Mouse (Mus musculus) olfactory bulb, adult 2 months (tissue): ENCODE results near the gene Tnfsf13. TPM values are rescaled to one million over a fixed set of nuclear protein-coding genes. Genes with fewer than 3 reads are reported as not detected.
"Not testable (repeated sequence)": the region's sequence is repeated elsewhere in the genome, so short reads cannot be mapped to it uniquely, and the experiment has no call there.

ENCODE experiments used
- H3K27ac ChIP-seq: fragments of 200-500 bp; 2 replicates; pipeline ENCODE4 v1.5.1; 2012; ENCODE audit warnings: low read depth, low read length; ENCODE audit not compliant: insufficient read depth
- H3K4me1 ChIP-seq: fragments of 200-500 bp; 2 replicates; pipeline ENCODE4 v1.6.1; 2012; ENCODE audit warnings: low read length; ENCODE audit not compliant: control insufficient read depth, insufficient read depth
- H3K4me3 ChIP-seq: fragments of 200-500 bp; 2 replicates; pipeline ENCODE4 v1.5.1; 2012; ENCODE audit warnings: mild to moderate bottlenecking, low read depth, low read length, moderate library complexity; ENCODE audit not compliant: insufficient read depth
- CTCF ChIP-seq: fragments of 200-500 bp; IDR thresholded peaks from 2 replicates; pipeline ENCODE4 v1.5.1; 2012; ENCODE audit warnings: low read depth, mild to moderate bottlenecking, low read length, moderate library complexity; ENCODE audit not compliant: insufficient read depth
- POLR2A ChIP-seq: fragments of 200-500 bp; IDR thresholded peaks from 2 replicates; pipeline ENCODE4 v1.6.1; 2012; ENCODE audit warnings: mild to moderate bottlenecking, low read depth, low read length, moderate library complexity; ENCODE audit not compliant: insufficient read depth
- WGBS: fragments of 180-500 bp; shearing (Covaris S2); methylation state at CpG from one replicate; pipeline ENCODE4 v1.1.7; 2018; 5-methylcytosine and 5-hydroxymethylcytosine counted together
- polyA plus RNA-seq: library from polyadenylated mRNA; stranded (reverse); fragments of >200 nt; gene quantifications from 2 replicates; pipeline ENCODE4 v1.2.4, GENCODE M21; 2012; ENCODE audit warnings: low replicate concordance; ENCODE audit not compliant: missing spikeins, insufficient read depth, insufficient read length

Gene Tnfsf13
- polyA plus RNA-seq, 1 experiment, result not detected

DNA sequence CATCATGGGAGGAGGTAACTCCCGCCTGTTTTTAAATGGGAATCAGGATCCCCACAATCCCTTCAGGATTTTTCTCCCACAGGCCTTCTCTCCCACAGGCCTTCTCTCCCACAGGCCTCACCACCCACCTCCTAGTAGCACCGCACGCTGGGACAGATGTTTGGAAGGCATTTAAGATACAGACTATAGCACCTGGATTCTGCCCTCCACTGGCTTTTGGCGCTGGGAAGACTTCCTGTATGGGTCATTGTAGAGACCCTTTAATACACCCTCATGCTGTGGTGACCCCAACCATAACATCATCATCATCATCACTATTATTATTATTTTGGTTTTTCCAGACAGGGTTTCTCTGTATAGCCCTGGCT lies 21.9 kb upstream of the Tnfsf13 start:
- TF ChIP-seq POLR2A (no peak), CTCF (no peak)
- Histone ChIP-seq H3K4me3 (no peak overlapping the region), H3K4me1 (peaks cover 6% of the 10 kb centered on the region), H3K27ac (no peak overlapping the region)
- WGBS, result 88% methylated on average over 4 of the region's 4 CpGs

DNA sequence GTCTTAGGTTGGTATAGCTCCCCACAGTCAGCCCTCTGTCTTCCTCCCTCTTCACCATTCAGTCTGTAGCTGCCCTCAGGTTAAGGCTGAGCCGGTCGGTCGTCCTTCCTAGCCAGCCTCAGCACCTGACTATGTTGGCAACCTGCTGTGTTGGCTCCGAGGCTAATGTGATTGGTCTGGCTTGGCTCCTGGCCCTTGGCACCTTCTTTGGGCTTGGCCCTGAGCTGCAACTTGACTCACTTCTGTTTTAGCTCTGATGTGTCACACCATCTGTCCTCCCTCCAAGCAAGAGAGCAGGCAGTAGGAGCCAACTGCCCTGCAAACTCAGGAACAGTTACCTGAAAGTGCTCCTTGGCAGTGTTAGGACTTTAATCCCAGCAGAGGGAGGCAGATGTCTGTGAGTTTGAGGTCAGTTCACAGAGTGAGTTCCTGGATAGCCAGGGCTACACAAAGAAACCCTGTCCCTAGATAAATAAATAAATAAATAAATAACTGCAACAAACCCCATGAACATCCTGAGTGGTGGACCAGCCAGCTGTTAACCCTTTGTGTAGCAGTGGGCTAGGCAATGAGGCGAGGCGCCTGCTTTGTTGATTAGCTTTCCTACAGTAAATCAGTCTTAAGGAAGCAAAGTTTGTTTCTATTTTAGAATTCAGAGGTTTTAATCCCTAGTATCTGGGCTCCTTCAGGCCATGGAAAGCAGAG lies 21.3 kb upstream of the Tnfsf13 start:
- no peak for TF ChIP-seq POLR2A
- TF ChIP-seq CTCF, result no peak
- peaks cover 6% of the 10 kb centered on the region for H3K4me1 ChIP-seq
- WGBS, result 45% methylated on average over 6 of the region's 6 CpGs
- no peak overlapping the region for H3K4me3 ChIP-seq
- no peak overlapping the region for H3K27ac ChIP-seq

DNA sequence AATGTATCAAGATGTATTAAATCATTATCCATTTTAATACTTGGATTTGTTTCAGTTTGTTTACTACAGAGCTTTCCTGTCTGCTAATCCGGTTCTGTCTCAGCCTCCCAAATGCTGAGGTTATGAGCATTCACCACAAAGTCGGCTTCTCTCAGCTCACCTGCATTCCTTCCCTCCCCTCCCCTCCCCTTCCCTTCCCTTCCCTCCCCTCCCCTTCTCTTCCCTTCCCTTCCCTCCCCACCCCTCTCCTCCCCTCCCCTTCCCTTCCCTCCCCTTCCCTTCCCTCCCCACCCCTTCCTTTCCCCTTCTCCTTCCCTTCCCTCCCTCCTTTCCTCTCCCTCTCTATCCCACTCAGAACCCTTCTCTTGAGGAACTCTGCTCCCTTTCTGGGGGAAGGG lies 19.0 kb upstream of the Tnfsf13 start:
- H3K27ac ChIP-seq, result no peak overlapping the region
- WGBS, result 49% methylated on average over 2 of the region's 2 CpGs
- H3K4me1 ChIP-seq, result peaks cover 6% of the 10 kb centered on the region
- TF ChIP-seq POLR2A (no peak), CTCF (no peak)
- no peak overlapping the region for H3K4me3 ChIP-seq

DNA sequence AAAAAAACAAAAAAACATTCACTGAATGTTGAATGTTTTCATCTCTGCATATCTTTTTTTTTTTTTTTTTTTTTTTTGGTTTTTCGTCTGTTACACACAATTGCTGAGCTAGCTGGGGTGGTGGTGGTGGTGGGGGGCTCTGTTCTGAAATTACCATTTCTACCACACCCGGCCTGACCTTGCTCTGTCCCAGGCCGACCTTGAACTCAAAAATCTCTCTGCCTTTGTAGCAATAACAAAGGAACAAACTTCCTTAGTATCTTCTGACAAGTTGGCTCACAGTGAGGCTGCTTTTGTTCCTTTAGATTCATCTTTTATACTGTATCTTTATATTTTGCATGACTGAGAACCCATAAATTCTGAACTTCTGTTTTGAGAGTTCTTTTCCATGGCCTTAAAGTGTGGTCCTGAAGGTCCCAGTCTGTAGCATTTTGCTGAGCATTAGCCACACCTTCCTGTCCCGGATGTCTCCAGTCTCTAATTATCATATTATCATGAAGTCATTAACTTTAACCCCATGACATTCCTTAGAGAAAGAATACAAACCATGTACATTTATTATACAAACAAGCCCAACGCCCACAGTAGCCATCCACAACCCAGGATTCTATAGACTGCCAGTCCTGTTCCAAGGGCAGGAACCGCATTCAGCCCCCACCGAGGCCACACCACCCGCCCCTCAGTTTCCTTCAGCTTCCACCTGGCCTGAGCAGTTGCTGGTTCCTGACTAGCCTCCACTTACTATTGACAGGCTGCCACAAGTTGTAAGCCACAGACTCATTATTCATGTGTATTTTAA lies 18.4 kb upstream of the Tnfsf13 start:
- H3K4me1 ChIP-seq, result peaks cover 6% of the 10 kb centered on the region
- 71% methylated on average over 8 of the region's 8 CpGs for WGBS
- no peak overlapping the region for H3K27ac ChIP-seq
- H3K4me3 ChIP-seq, result no peak overlapping the region
- TF ChIP-seq POLR2A, result no peak
- TF ChIP-seq CTCF, result no peak

DNA sequence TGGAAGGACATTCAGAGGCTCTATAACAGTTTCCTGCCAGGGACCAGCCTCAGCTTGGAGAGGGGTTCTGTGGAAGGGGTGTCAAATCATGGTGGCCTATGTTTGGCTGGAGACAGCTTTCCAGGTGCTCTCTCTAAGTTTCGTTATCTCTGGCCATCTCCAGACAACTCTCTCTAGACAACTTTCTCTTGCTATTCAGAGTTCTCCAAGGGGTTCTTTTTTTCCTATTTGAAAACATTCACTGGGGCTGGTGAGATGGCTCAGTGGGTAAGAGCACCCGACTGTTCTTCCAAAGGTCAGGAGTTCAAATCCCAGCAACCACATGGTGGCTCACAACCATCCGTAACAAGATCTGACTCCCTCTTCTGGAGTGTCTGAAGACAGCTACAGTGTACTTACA lies 17.8 kb upstream of the Tnfsf13 start:
- not testable (repeated sequence) for H3K4me3 ChIP-seq, H3K27ac ChIP-seq, H3K4me1 ChIP-seq
- WGBS, result 86% methylated on average over 3 of the region's 3 CpGs

DNA sequence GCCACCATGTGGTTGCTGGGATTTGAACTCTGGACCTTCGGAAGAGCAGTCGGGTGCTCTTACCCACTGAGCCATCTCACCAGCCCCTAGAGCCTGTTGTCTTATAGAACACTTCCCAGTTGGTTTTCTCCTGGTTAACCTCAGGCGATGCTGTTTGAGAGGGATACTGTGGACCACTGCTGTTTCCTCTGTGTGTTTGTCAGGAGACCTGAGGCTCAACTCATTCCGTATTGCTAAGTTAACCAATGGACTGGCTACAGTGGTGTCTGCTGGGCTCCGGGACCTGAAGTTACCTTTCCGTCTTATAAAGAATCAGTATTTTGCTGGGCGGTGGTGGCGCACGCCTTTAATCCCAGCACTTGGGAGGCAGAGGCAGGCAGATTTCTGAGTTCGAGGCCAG lies 17.3 kb upstream of the Tnfsf13 start:
- H3K4me1 ChIP-seq, H3K27ac ChIP-seq, H3K4me3 ChIP-seq: not testable (repeated sequence)
- WGBS, result 96% methylated on average over 10 of the region's 10 CpGs

DNA sequence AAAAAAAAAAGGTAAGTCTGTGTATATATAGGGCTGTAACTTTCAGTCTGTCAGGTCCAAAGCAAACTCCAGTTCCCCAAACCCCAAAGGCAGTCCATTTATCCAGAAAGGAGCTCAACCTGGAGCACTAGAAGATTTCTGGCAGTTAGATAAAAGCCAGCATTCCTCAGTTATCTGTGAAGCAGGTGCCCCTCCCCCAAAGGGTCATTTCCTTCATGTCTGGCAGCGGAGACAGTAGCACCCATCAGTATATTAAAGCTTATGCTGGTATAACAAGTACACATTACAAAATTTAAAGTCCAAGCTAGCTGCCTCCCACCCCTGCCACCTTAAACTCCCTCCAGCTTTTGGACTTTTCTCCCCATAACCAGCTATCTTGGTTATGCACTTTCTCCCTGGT lies 14.0 kb upstream of the Tnfsf13 start:
- 92% methylated on average over 1 of the region's 1 CpGs for WGBS

DNA sequence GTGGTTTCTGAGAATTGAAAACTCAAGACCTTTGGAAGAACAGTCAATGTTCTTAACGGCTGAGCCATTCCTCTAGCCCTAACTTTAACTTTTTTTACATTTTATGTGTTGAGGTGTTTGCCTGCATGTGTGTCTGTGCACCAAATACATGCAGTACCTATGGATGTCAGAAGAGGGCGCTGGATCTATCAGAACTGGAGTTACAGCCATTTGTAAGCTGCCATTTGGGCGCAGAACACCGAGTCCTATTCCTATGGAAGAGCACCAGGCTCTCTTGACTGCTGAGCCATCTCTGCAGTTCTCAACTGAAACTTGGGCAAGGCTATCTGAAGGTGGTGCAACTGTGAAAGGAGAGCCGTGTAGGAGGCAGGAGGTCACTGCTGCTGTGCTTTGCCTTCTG lies 13.0 kb upstream of the Tnfsf13 start:
- Histone ChIP-seq H3K4me3 (no peak overlapping the region), H3K4me1 (peaks cover 12% of the 10 kb centered on the region), H3K27ac (no peak overlapping the region)
- no peak for TF ChIP-seq CTCF
- TF ChIP-seq POLR2A, result no peak
- WGBS, result 72% methylated on average over 5 of the region's 5 CpGs

More for the DNA sequence above, 14.0 kb upstream of the Tnfsf13 start:
- H3K4me1 ChIP-seq, result peaks cover 12% of the 10 kb centered on the region
- H3K27ac ChIP-seq, result no peak overlapping the region
- no peak overlapping the region for H3K4me3 ChIP-seq
- TF ChIP-seq CTCF (no peak), POLR2A (no peak)

DNA sequence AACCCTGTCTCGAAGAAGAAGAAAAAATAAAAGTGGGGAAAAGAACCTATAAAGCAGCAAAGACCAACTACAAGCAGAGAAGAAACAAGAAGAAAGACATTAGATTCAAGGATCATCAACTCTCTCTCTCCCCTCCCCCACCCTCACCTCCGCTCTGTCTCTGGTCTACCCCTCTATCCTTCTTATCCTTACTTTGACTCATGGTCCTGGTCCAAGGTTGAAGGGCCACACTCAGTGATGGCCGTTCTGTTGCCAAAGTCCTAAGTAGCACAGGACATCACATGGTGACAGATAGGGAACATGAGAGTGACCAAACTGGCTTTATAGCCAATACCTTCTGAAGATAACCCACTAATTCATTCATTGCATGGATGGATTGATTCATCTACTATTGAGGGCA lies 11.8 kb upstream of the Tnfsf13 start:
- H3K27ac ChIP-seq, result no peak overlapping the region
- no peak for TF ChIP-seq POLR2A
- no peak for TF ChIP-seq CTCF
- WGBS, result 91% methylated on average over 3 of the region's 3 CpGs
- peaks cover 12% of the 10 kb centered on the region for H3K4me1 ChIP-seq
- no peak overlapping the region for H3K4me3 ChIP-seq
